Mouse (Mus musculus) Patski (cell line): ENCODE results near the gene Stk35. TPM values are rescaled to one million over a fixed set of nuclear protein-coding genes. Genes with fewer than 3 reads are reported as not detected.

Source experiments
- ATAC-seq: fragments of 100-300 bp; one replicate; pipeline ENCODE4 v1.8.0; 2021
- CTCF ChIA-PET: fragments of 350-600 bp; sonication (Branson Sonifier 250); formaldehyde crosslinking; loops from one replicate; lab custom pipeline; 2022; ENCODE audit warnings: inconsistent platforms; lab: Charles Lee
- POLR2A ChIA-PET: fragments of 350-600 bp; sonication (Branson Sonifier 250); formaldehyde crosslinking; loops from one replicate; lab custom pipeline; 2022; ENCODE audit warnings: antibody characterized with exemption, inconsistent platforms; lab: Charles Lee
- DNase-seq: peaks from one replicate; pipeline ENCODE4 v3.0.0-alpha.2; 2011; ENCODE audit warnings: low read depth, low spot score
- H3K27me3 ChIP-seq: fragments of 371-371 bp; one replicate; pipeline ENCODE4 v1.5.1; 2021
- CTCF ChIP-seq: fragments of 100-300 bp; IDR thresholded peaks from one replicate; pipeline ENCODE4 v1.5.1; 2021
- in situ Hi-C: fragments of 300-500 bp; cut with MboI; formaldehyde crosslinking; loops from 3 replicates; pipeline ENCODE4 v1.11.1; 2018; ENCODE audit warnings: low pct_unique_long_range_greater_than_20kb, mixed read lengths
- polyA plus RNA-seq: library from polyadenylated mRNA; unstranded; gene quantifications from one replicate; pipeline ENCODE4 v1.2.3, GENCODE M21; 2021

Gene Stk35
- polyA plus RNA-seq, result 14.2 TPM

DNA sequence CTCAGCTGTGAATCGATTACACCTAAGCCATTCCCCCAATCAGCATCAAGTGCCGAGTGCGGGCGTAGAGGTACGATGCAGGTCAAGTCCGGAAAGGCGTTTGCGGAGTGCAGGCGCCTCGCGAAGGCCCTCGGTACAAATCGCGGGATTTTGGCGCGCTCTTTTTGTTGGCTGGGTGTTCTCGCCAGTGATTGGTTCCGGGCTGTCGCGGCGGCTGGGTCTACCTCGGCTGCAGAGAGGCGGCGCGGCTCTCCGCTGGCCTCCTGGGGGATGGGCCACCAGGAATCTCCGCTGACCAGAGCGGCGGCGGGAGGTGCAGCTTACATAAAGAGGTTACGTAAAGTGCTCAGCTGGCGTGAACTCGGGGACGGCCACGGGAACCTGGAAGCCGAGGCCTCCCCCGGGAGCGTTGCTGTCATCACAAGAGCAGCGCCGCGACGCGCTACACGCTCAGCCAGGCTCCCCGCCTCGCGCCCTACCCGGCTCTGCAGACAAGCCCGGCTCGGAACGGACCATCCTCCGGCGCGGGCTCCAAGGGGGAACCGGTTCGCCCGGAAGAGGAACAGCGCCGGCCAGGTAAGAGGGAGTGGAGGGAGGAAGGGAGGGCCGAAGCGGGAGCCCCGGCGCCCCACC lies at the start of gene Stk35:
TSS of gene Stk35 (plus strand) at position 247 of the 633 bp plus-strand sequence.
- CTCF ChIA-PET, result interaction anchor here (1.0 kb wide), 1 partner anchor 125 kb away, joined by 3 read pairs; no protein-coding TSS in a partner anchor
- in situ Hi-C loops, result no loop called here
- POLR2A ChIA-PET, result interaction anchor here (0.5 to 1.5 kb wide), 2 partner anchors 74 to 484 kb away, joined by 3 to 5 read pairs; partner anchors contain the start of gene Idh3b

DNA sequence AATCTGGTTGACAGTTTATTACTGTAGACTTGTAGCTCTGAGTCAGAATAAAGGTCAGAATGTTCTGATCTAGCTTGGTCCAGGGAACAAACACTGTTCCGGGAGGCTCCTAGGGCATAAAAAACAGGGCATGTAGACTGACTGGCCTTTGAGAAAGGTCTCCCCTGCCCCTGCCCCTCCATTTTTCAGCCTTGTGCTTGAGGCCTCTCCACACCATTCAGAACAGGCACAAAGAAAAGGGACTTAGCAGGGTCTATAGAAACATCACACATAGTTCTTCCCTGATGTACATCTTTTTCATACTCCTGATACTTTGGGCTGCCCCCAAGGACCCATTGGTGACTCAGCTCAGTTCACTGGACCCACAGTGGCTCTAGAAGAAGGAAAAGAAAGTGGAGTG lies 18.3 kb upstream of the Stk35 start:
- no peak for DNase-seq
- ChIA-PET CTCF (no interaction called here), POLR2A (no interaction called here)
- TF ChIP-seq CTCF, result no peak
- in situ Hi-C loops, result no loop called here
- H3K27me3 ChIP-seq, result peaks cover 29% of the 10 kb centered on the region
- ATAC-seq, result no peak

More for the DNA sequence above, at the start of gene Stk35:
- peak; percentile 93 for ATAC-seq
- peak; percentile 27 for DNase-seq
- H3K27me3 ChIP-seq, result no peaks in the 10 kb centered on the region
- TF ChIP-seq CTCF, result no peak

DNA sequence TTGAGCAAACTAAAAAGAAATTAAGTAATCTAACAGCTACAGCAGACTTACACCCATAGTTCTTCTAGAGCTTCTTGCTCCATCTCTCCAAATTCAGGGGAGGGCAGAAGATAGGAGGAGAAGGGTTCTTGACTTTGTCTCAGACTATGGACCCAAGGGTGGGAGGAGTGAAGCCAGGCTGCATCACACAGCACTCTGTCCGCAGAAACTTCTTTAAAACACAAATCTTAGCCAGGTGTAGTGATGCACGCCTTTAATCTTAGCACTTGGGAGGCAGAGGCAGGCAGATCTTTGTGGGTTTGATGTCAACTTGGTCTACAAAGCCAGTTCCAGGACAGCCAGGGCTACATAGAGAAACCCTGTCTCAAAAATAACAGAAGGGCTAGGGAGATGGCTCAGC lies 3.8 kb upstream of the Stk35 start:
- ATAC-seq, result no peak
- in situ Hi-C loops, result no loop called here
- no peak for TF ChIP-seq CTCF
- no peak for DNase-seq
- ChIA-PET POLR2A (no interaction called here), CTCF (no interaction called here)
- H3K27me3 ChIP-seq, result peaks cover 4% of the 10 kb centered on the region

DNA sequence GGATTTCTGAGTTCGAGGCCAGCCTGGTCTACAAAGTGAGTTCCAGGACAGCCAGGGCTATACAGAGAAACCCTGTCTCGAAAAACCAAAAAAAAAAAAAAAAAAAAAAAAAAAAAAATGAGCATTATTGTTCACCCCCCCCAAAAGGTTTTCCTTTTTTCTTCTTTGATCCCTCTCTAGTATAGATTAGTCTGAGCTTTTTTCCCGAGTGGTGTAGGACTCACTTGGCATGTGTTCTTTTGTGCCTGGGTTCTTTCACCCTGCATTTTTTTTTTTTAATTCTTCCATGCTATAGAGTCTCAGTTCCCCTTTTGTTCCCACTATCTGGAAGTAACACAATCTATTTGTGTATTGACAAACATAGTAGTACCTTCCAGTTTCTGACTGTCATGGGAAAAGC lies 2.6 kb upstream of the Stk35 start:
- in situ Hi-C loops, result no loop called here

GRCm38 (mm10) chr2:129798410-129798809 lies 1.9 kb upstream of the Stk35 start:
- DNase-seq, result no peak
- TF ChIP-seq CTCF, result no peak
- ChIA-PET CTCF (no interaction called here), POLR2A (no interaction called here)
- in situ Hi-C loops, result no loop called here
- no peak for ATAC-seq
- H3K27me3 ChIP-seq, result no peaks in the 10 kb centered on the region

More for the DNA sequence above, 2.6 kb upstream of the Stk35 start:
- CTCF ChIA-PET, result no interaction called here
- no peak for TF ChIP-seq CTCF
- H3K27me3 ChIP-seq, result no peaks in the 10 kb centered on the region
- DNase-seq, result no peak
- POLR2A ChIA-PET, result no interaction called here
- no peak for ATAC-seq

DNA sequence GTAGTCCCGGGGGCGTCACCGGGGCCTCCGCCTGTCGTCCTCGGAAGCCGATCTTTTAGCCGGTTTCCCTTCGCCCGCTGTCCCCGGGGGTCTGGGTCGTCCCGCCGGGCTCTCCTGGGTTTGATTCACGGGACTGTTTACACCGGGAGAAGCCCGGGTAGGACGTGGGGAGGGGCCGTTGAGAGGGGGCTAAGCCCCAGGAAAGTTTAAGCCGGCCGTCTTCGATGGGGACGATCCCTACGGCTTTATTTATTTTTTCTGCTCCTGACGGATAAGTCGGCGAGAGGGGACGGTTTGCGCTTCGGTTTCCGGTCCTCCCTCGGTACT lies 550 bp downstream of the Stk35 start:
- ChIA-PET CTCF (interaction anchor here (1.8 kb wide), 1 partner anchor 12 kb away, joined by 5 read pairs; no protein-coding TSS in a partner anchor), POLR2A (interaction anchor here (0.5 kb wide), 1 partner anchor 484 kb away, joined by 3 read pairs; the partner anchor contains the start of gene Idh3b)
- no peak for DNase-seq
- H3K27me3 ChIP-seq, result no peaks in the 10 kb centered on the region
- no peak for ATAC-seq
- TF ChIP-seq CTCF, result no peak
- in situ Hi-C loops, result no loop called here

GRCm38 (mm10) chr2:129801231-129802029 lies 1.1 kb downstream of the Stk35 start:
- ATAC-seq (peak; percentile 77), DNase-seq (peak; percentile 50)
- no peak for TF ChIP-seq CTCF
- H3K27me3 ChIP-seq, result no peaks in the 10 kb centered on the region
- ChIA-PET POLR2A (interaction anchor here (0.6 to 1.2 kb wide), 2 partner anchors 15 to 19 kb away, joined by 4 read pairs; no protein-coding TSS in a partner anchor), CTCF (interaction anchor here (1.5 to 3.4 kb wide), 3 partner anchors 11 to 69 kb away, joined by 4 to 14 read pairs (median 5); no protein-coding TSS in a partner anchor)
- in situ Hi-C loops, result no loop called here

DNA sequence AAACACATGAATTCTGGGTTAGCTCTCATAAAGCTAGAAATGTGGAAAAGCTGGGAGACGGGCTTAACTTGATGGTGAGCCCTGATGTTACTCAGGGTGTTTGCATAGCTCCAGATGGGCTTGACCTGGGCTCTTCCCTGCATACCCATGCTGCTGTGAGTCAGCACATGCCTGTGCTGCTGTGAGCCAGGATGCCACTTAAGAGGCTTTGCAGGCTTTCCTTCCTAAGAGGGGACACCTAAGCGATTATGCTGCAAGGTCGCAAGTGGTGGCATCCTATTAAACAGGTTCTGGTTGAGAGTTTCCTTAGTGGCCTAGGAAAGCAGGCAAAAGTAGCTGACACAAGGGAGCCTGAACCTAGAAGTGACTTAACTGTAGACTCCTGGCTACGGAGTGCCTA lies 5.2 kb downstream of the Stk35 start:
- ChIA-PET CTCF (interaction anchor here (1.2 to 1.5 kb wide), 2 partner anchors 10 to 25 kb away, joined by 3 to 4 read pairs; no protein-coding TSS in a partner anchor), POLR2A (interaction anchor here (0.6 kb wide), 1 partner anchor 357 kb away, joined by 3 read pairs; no protein-coding TSS in a partner anchor)
- TF ChIP-seq CTCF, result no peak
- DNase-seq (no peak), ATAC-seq (no peak)
- no peaks in the 10 kb centered on the region for H3K27me3 ChIP-seq
- in situ Hi-C loops, result no loop called here

- H3K27me3 ChIP-seq, result no peaks in the 10 kb centered on the region
- no peak for TF ChIP-seq CTCF
- DNase-seq, result no peak
- in situ Hi-C loops, result no loop called here
- ChIA-PET POLR2A (no interaction called here), CTCF (interaction anchor here (1.5 to 2.0 kb wide), 2 partner anchors 9 to 12 kb away, joined by 4 to 6 read pairs; no protein-coding TSS in a partner anchor)
- ATAC-seq, result no peak
Observed at GRCm38 (mm10) chr2:129806486-129806885, 6.2 kb downstream of the Stk35 start.

DNA sequence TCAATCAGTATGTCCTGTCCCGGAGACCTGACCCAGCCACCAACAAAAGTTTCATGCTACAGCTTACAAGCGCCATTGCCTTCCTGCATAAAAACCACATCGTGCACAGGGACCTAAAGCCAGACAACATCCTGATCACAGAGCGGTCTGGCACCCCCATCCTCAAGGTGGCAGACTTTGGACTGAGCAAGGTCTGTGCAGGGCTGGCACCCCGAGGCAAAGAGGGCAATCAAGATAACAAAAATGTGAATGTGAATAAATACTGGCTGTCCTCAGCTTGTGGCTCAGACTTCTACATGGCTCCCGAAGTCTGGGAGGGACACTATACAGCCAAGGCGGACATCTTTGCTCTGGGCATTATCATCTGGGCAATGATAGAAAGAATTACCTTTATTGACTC lies 10.2 kb downstream of the Stk35 start:
- in situ Hi-C loops, result no loop called here
- H3K27me3 ChIP-seq, result no peaks in the 10 kb centered on the region
- POLR2A ChIA-PET, result no interaction called here
- no peak for DNase-seq
- CTCF ChIA-PET, result no interaction called here
- ATAC-seq, result no peak
- no peak for TF ChIP-seq CTCF
